Mouse (Mus musculus) urinary bladder, postnatal 14 days (tissue): ENCODE results near the gene Rftn1.

Experiments
- DNase-seq: peaks from one replicate; pipeline ENCODE4 v3.0.0; 2021; ENCODE audit warnings: low spot score

Rftn1 gene

DNA sequence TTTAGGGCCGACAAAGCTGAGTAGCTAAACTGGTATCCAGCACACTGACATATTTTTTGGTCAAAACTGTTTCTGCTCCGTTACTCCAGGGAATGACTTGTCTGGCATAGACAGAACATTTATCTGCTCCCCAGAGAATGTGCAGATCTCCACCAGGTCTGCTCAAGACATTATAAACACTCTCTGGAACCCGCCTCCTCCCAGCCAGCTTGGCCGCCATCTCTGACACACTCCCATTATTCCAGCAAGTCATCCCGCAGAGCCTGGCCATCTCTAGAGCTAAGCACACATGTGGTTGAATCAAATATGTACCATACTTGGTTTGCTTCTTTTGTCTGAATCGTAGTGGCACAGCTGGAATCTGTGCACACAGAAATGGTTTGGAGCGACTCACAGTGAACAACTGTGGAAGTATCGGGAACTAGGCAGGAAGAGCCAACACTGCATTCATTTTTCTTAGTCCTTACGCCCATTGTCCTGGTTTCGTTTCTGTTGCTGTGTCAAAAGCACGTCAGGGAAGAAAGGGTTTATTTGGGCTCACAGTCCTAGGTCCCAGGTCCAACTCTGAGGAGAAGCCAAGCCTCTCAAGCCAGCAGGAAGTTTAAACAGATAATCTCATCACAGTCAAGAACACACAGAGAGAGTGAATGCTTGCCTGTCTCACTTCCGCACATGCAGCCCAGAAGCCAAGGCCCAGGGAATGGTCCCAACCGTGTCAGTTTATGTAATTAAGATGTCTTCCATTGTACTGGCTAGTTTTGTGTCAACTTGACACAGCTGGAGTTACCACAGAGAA is 126.4 kb downstream of the Rftn1 start:
- no peak for DNase-seq

- DNase-seq: no peak
Measured at GRCm38 (mm10) chr17:50062649-50063048, 127.8 kb downstream of the Rftn1 start.

DNA sequence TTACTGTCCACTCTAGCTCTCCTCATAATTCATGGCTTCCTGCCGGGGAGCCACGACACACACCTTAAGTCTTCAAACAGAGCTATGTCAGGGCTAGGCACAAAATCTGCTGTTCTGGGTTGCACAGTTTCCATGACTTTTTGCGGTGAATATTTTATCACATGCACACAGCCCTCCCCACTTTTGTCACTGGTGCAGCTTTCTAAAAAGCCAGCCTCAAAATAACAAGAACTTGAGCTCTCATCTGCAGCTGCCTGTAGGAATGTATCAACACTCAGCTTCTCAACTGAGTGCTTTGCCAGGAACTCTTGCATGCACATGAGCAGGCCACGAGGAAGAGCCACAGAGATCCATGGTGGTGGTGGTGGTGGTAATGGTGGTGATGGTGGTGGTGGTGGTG is 129.0 kb downstream of the Rftn1 start:
- no peak for DNase-seq

GRCm38 (mm10) chr17:50060220-50060619 is 130.3 kb downstream of the Rftn1 start:
- DNase-seq: no peak

- no peak for DNase-seq
Measured at GRCm38 (mm10) chr17:50059417-50059816, 131.1 kb downstream of the Rftn1 start.

- no peak for DNase-seq
Measured at GRCm38 (mm10) chr17:50055154-50055756, 135.2 kb downstream of the Rftn1 start.

DNA sequence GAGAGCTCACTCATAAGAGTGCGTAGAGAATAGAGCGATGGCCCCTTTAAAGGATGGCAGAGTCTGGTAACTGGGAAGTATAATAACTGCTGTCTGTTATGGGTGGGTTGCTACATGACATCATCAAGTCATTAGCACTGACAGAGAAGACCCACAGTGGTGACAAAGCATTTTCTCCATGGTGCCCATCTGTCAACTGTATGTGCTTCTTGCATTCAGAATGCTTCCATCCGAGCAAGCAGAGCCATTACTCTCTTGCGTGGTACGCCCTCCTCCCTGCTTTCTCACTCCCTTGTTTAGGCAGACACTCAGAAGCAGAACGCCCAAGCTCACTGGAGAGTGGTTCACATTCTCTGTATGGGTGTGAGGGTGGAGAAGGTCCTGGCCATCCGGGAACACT is 135.9 kb downstream of the Rftn1 start:
- no peak for DNase-seq

DNA sequence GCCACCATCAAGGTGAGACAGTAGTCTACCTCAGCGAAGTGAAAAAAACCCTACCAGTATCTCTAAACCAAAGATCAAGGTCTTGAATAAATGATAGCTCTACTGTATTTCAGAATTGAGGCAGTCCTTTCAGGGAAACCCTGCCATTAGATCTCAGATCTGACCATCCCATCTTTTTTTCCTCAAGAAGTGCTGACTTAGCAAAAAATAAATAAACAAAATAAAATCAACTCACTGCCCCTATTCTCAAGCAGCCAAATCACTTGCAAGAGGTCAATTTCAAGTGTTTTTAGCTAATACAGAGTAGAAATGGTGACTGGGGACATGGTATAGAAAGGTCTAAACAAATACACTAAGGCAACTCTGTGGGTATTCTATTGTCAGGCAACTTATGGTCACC is 136.5 kb downstream of the Rftn1 start:
- no peak for DNase-seq

DNA sequence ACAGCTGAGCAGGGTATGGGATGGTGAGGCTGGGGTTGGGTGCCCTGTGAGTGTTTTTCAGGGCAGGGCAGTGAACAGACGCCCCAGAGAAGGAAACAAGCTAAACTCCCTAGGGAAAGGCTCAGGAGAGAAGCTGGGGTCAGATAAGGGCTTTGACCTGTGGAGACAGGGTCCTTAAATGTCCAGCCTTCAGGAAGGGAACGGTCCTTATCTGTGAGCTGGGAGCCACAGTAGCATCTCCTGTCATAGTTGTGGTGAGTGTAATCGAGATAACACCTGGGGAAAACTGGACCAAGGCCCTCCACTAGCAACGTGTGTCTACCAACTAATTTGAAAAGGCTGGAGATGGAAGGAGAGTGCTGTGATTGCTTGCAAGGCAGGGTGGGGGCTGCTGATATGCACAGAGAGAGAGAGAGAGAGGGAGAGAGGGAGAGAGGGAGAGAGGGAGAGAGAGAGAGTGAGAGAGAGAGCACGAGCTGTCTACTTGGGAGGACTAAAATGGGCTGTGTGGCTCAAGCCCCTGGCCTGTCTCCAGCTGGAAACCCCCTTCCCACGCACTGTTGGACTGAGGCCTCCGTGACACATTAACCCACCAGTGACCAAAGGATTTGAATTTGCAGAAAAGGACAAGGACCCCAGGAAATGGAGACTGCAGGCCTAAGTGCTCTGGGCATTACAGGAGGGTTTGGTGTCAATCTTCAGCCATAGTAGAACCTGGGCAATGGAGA is 137.6 kb downstream of the Rftn1 start:
- DNase-seq: no peak

DNA sequence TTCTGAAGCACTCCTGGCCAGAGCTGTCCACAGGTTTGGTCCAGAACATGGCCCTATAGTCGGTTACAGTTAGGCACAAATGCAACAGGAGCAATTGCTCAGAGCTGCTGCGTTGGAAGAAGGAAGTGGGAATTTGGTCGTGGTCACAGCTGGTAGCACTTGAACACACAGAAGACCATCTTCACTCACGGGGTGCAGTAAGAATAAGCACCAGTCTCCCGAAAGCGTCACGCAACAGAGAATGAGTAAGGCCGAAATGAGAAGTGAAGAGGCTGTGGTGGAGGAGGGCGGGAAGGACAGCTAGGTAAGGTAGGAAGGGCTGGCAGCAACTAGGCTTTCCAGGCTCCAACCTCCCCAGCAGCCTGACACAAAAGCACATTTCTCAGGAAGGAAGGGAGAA is 140.0 kb downstream of the Rftn1 start:
- DNase-seq: no peak

DNA sequence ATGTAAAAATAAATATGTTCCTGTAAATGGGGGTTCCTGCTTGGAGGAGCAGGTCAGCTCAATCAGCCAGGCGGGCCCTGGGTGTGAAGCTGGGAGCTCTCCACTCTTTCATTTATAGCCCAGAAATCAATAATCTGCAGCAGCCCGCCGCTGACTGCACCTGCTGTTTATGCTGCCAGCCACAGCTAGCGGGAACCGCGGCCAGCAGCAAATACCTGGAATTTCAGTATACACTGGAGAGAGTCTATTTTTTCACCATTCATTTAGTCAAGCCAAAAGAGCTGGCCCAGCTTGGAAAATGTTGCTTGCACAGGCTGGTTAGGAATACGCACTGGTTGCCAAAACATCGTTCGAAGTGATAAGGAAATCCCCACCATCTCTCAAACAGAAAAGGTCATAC is 142.3 kb downstream of the Rftn1 start:
- no peak for DNase-seq

DNA sequence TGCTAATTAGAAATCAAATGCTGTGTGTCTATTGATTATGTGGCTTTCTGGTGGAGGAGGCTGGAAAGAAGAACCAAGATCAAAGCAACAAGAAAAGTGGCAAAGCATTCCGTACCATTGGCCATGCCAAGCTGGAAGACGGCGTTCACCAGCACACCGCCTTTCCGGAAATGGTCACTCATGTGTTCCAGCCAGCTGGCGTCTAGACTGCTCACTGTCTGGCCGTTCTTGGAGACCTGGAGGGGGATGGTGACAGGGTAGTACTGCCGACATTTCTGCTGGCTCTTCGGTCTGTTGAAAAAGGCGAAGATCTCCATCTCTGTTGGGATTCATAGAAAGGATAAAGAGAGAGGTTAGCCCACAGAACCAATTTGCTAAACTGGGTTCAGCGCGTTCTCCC is 143.3 kb downstream of the Rftn1 start:
- no peak for DNase-seq

DNA sequence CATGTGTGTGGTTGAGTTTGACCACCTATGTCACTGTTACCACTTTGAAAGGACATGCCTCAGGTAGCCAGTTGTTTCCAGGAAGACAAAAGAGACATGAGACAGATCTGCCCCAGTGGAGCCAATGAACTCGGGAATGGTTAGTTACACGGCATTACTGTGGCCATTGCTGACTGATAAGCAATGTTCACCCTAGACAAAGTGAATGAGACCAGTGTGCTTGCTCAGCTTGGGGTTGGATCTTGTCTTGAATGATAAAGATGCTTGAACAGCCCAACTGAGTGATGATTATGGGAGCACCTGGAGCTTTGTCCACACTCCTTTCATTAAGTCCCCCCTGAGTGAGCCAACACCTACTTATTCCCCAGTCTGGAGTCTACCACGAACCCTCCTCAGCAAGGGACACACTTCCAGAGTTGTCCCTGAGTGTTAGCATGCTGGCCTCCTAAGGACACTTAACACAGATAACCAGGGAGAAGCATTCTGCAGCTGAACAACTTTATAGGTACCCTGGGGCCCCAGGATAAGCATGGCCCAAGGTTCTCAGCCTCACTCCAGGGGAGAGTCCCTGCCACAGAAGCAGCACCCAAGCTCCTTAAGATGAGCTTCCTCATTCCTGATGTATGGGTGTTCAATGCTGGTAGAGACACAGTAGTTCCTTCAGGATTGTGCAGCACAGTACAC is 149.6 kb downstream of the Rftn1 start:
- DNase-seq: no peak

DNA sequence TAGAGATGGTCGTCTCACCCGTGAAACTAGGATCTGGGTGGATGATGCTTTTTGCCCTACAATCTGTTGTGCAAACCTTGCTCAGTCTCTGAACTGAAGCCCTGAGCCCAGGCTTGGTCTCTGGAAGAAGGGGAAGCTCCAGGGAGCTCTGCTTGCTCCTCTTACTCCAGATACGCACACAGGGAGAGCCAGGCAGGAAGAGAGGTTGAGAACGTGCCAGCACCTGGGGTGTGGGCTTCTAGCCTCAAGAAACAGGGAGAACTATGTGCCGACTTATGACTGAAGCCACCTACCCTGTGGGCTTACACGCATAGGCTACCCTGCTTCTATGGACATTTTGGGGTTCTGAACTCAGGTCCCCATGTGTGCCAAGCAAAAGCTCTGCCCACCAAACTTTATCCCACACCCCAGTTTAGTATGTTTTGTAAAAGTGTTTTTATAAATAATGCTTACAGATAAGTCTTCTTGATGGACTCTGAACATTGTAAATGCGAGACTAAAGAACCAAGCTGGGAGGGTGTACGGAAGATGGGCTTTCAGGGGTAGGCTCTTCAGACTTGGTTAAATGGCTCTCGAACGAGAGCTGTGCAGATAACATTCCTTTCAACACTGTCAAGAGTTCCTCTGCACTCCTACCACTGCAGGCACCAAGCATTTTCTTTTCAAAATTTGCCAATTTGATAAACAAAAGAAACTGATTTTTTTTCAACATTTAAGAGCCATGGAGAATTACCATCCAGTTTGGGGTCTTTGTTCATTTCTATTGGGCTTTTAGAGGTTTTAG is 152.4 kb downstream of the Rftn1 start:
- DNase-seq: no peak

DNA sequence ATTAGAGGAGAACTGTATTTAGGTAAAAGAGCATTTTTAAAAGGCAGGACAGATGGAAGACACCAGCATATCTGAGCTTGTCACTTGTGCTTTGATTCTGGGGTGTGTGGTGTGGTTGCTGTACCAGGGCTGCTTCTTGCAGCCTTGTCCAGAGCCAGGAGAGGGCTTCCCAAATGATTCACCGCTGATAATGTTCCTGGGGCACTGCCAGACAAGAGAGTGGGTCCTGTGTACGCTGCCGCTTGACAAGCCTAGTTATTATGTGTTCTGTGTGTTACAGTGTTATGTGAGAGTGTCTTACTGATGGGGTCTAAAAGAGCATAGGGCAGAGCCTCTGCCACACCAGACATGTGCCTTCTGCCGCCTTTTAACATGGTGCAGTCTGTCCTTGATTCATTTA is 153.1 kb downstream of the Rftn1 start:
- no peak for DNase-seq

- no peak for DNase-seq
Measured at GRCm38 (mm10) chr17:50036751-50037385, 153.6 kb downstream of the Rftn1 start.

- no peak for DNase-seq
Measured at GRCm38 (mm10) chr17:50033698-50034097, 156.8 kb downstream of the Rftn1 start.

GRCm38 (mm10) chr17:50031548-50032491 is 158.7 kb downstream of the Rftn1 start:
- DNase-seq: no peak

DNA sequence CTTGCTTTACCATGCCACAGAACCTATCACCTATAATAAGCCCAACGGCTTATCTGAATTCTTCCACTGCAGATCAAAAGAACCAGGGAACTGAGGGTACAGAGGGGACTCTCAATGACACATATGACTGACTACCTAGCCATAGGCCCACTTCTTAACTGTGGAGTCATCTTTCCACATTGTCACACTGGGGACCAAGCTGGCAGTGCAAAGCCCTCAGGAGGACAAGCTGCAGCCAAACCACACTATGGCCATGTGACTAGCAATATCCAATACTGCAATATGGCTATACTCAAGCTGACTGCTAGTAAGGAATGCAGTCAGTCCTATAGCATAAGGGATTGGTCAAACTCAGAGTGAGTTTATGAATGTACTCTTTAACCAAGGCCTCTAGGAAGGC is 164.8 kb downstream of the Rftn1 start:
- no peak for DNase-seq

DNA sequence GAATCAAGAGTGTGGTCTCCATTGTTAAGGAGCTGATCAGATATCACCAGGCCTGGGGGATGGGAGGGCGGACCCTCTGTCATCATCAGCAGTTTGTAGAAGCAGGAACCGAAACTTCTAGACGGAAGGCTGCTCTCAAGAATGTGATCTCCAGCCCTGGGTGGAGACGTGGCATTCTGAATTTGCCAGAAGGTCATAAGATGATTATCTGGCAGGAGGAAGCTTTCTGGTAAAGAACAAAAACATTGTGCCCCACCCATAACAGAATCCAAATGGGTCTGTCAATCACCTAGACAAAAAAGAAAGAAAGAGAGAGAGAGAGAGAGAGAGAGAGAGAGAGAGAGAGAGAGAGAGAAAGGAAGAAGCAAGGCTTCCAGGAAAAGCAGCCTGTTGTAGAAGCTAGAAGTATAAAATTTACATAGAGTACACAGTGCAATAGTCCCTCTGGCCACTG is 165.3 kb downstream of the Rftn1 start:
- peak; percentile 14 for DNase-seq
